Mouse (Mus musculus) heart, adult 2 months (tissue): Measurements from ENCODE around the gene P2rx4.

Experiments
- CTCF ChIP-seq: fragments of 200-600 bp; IDR thresholded peaks from 2 replicates; pipeline ENCODE4 v1.8.1; 2022; ENCODE audit warnings: antibody characterized with exemption, mild to moderate bottlenecking, moderate library complexity
- EP300 ChIP-seq: fragments of 200-500 bp; IDR thresholded peaks from 2 replicates; pipeline ENCODE4 v1.6.1; 2011; ENCODE audit warnings: low read depth, low read length, control low read depth; ENCODE audit not compliant: insufficient read depth
- POLR2A ChIP-seq: fragments of 200-500 bp; IDR thresholded peaks from 2 replicates; pipeline ENCODE4 v1.6.1; 2011; ENCODE audit warnings: mild to moderate bottlenecking, low read depth, low read length, control low read depth; ENCODE audit not compliant: insufficient read depth

- TF ChIP-seq CTCF (no peak), POLR2A (no peak), EP300 (no peak)
Observed at GRCm38 (mm10) chr5:122705174-122705573, 2.2 kb upstream of the P2rx4 start.
